In genomic region chr2:102785696-102786095, GRCm38 (mm10) we compare ENCODE assay signal across 25 mouse cellular contexts.
"Had no signal": no experiment of that assay in that cellular context is flagged by ENCODE, and none has a peak within 500 bp of the region (broad histone marks: within the 10 kb centered on the region; RNA-seq: fewer than 3 reads in every experiment).

No protein-coding gene starts in this region.

- H3K36me3 ChIP-seq: heart, embryonic 12.5 days; hindbrain, embryonic 12.5 days; intestine, embryonic 15.5 days; limb, embryonic 13.5 days; limb, embryonic 15.5 days; liver, embryonic 12.5 days had no signal

- H3K27me3 ChIP-seq: heart, embryonic 12.5 days; hindbrain, embryonic 12.5 days; intestine, embryonic 15.5 days; limb, embryonic 15.5 days; liver, embryonic 12.5 days had no signal

- ATAC-seq: hindbrain, embryonic 16.5 days; inflammation-experienced regulatory T-cells, adult 6 months; intestine, embryonic 15.5 days; intestine, postnatal 0 days; liver, embryonic 12.5 days had no signal

- DNase-seq: gastrocnemius, adult 2 months; gastrocnemius, postnatal 10 days; gastrocnemius, postnatal 25 days; heart, adult 2 months; heart, postnatal 10 days; heart, postnatal 4 days; kidney, adult 18-20 months; kidney, adult 8-10 months; kidney, postnatal 10 days; kidney, postnatal 25 days; kidney, postnatal 4 days; layer of hippocampus, adult 9-11 months; left cerebral cortex, postnatal 4 days had no signal

- H3K4me1 ChIP-seq: heart, embryonic 12.5 days; hindbrain, embryonic 10.5 days; hindbrain, embryonic 12.5 days; intestine, embryonic 15.5 days; limb, embryonic 15.5 days; liver, embryonic 12.5 days had no signal

- H3K9ac ChIP-seq: heart, embryonic 12.5 days; hindbrain, embryonic 12.5 days; hindbrain, embryonic 14.5 days; intestine, embryonic 15.5 days; limb, embryonic 13.5 days; limb, embryonic 15.5 days; liver, embryonic 12.5 days; liver, embryonic 14.5 days had no signal

- H3K27ac ChIP-seq: gastrocnemius, adult 2 months; heart, adult 2 months; hindbrain, embryonic 10.5 days; hindbrain, embryonic 12.5 days; hindbrain, embryonic 14.5 days; intestine, embryonic 15.5 days; limb, embryonic 13.5 days; limb, embryonic 15.5 days; liver, embryonic 12.5 days; liver, embryonic 14.5 days had no signal

- H3K9me3 ChIP-seq: heart, embryonic 12.5 days; hindbrain, embryonic 10.5 days; hindbrain, embryonic 12.5 days; intestine, embryonic 15.5 days; limb, embryonic 13.5 days; limb, embryonic 15.5 days; liver, embryonic 12.5 days had no signal

- H3K4me2 ChIP-seq: heart, embryonic 12.5 days; hindbrain, embryonic 12.5 days; hindbrain, embryonic 14.5 days; intestine, embryonic 15.5 days; limb, embryonic 13.5 days; limb, embryonic 15.5 days; liver, embryonic 12.5 days had no signal

- H3K4me3 ChIP-seq: gastrocnemius, adult 2 months; heart, adult 2 months; heart, embryonic 12.5 days; hindbrain, embryonic 10.5 days; hindbrain, embryonic 12.5 days; intestine, embryonic 15.5 days; limb, embryonic 13.5 days; limb, embryonic 15.5 days; liver, embryonic 12.5 days had no signal
